Mouse (Mus musculus): Measurements from ENCODE around the gene Skp2. TPM values are rescaled to one million over a fixed set of nuclear protein-coding genes. Genes with fewer than 3 reads are reported as not detected.

Gene Skp2
- polyA plus RNA-seq, 1 experiment from 2014 or later, result 70.8 TPM

DNA sequence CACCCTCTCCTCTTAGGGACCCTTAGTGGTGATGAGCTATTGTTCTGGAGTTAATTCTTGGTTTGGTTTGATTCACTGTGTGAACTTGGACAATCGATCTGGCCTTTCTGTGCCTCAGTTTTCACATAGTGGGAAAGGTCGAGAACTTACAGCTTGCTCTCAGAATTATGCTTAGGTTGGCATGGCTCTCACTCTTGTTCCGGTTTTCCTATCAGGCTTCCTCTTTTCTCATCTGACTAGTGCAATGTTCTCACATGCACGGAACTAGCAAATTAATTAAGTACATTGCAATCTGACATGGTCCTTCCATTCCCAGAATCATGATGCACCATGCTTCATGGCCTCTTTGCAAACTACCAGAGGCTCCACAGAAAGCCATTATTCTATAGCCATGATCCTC, 32.2 kb downstream of the Skp2 start:
- Histone ChIP-seq H3K4me3 (ENCODE audit: low read depth, low read length) (no peak overlapping the region), H3K9me3 (ENCODE audit: control insufficient read depth, low read depth, low read length) (no peaks in the 10 kb centered on the region), H3K27ac (ENCODE audit: low read length) (no peak overlapping the region), H3K36me3 (ENCODE audit: control insufficient read depth, insufficient read depth, low read length) (peaks cover 65% of the 10 kb centered on the region), H3K27me3 (ENCODE audit: control insufficient read depth, insufficient read depth, low read length) (no peaks in the 10 kb centered on the region), H3K4me2 (replicated peaks; ENCODE audit: low read depth, low read length) (no peak overlapping the region), H3K9ac (replicated peaks; ENCODE audit: low read depth, low read length) (no peak overlapping the region), H3K4me1 (ENCODE audit: control insufficient read depth, insufficient read depth, low read length) (no peaks in the 10 kb centered on the region)
- ATAC-seq (ENCODE audit: insufficient number of reproducible peaks, insufficient read depth, low FRiP score, low read depth), result no peak
- 90% methylated on average over 4 of the region's 4 CpGs for WGBS

DNA sequence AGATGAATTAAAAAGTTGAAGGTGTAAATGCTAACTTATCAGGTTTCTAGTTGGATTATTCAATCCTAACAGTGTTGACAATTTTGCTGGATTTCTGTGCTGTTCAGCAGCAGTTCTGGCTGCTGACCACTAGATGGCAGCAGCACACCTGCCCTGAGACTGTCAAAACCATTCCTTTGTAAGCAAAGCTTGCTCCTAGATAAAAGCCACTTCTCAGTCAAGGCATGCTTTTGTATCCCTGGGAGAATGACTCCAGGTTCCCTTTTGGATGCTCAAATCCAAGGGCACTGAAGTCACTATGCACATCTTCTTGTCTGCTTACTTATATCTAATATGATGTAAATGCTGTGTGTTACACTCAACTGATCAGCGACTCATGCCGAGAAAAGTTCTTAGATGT, 35.1 kb downstream of the Skp2 start:
- Histone ChIP-seq H3K4me1 (ENCODE audit: control insufficient read depth, insufficient read depth, low read length) (no peaks in the 10 kb centered on the region), H3K9me3 (ENCODE audit: control insufficient read depth, low read depth, low read length) (no peaks in the 10 kb centered on the region), H3K36me3 (ENCODE audit: control insufficient read depth, insufficient read depth, low read length) (peaks cover 70% of the 10 kb centered on the region), H3K4me3 (ENCODE audit: low read depth, low read length) (no peak overlapping the region), H3K27ac (ENCODE audit: low read length) (no peak overlapping the region), H3K9ac (replicated peaks; ENCODE audit: low read depth, low read length) (no peak overlapping the region), H3K27me3 (ENCODE audit: control insufficient read depth, insufficient read depth, low read length) (no peaks in the 10 kb centered on the region), H3K4me2 (replicated peaks; ENCODE audit: low read depth, low read length) (no peak overlapping the region)
- no peak for ATAC-seq (ENCODE audit: insufficient number of reproducible peaks, insufficient read depth, low FRiP score, low read depth)
- 94% methylated on average over 2 of the region's 2 CpGs for WGBS

DNA sequence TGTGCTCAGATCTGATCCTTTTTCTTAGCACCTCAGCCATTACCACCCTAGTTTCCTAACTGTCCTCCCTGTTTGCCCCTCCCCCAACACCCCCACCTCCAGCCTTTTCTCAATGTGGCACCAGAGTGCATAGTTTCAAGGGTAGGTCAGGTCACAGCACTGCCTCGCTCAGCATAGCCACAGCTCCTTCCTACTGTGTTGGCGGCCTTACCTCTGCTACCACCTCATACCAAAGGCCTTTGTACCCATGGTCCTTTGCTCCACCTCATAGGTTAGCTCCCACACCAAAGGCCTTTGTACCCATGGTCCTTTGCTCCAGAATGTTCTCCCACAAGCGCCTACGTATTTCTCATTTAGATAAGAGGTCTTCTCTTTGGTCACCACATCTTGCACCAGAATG, 36.4 kb downstream of the Skp2 start:
- Histone ChIP-seq H3K9ac (replicated peaks; ENCODE audit: low read depth, low read length) (no peak overlapping the region), H3K36me3 (ENCODE audit: control insufficient read depth, insufficient read depth, low read length) (peaks cover 70% of the 10 kb centered on the region), H3K27me3 (ENCODE audit: control insufficient read depth, insufficient read depth, low read length) (no peaks in the 10 kb centered on the region), H3K4me1 (ENCODE audit: control insufficient read depth, insufficient read depth, low read length) (no peaks in the 10 kb centered on the region), H3K4me3 (ENCODE audit: low read depth, low read length) (no peak overlapping the region), H3K4me2 (replicated peaks; ENCODE audit: low read depth, low read length) (no peak overlapping the region), H3K9me3 (ENCODE audit: control insufficient read depth, low read depth, low read length) (no peaks in the 10 kb centered on the region), H3K27ac (ENCODE audit: low read length) (no peak overlapping the region)
- WGBS, result 95% methylated on average over 4 of the region's 4 CpGs
- no peak for ATAC-seq (ENCODE audit: insufficient number of reproducible peaks, insufficient read depth, low FRiP score, low read depth)

DNA sequence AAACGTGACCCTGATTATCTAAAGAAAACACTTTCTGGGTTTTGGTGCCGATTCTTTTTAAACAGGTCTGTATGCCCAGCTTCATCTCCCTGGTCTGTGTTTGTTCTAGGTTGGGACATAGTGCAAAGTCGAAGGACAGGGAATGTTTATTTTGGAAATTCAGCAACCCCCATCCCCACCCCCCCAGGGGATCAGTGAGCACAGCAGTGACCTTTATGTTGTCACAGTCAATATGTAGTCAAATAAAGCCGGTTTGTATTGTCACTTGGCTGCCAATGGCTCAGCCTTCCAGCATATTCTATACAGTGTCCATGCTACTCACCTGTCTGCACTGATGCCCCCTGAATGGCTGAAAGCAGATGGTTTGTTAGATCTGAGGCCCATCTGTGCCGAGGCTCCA, 40.6 kb downstream of the Skp2 start:
- no peak overlapping the region for H3K4me3 ChIP-seq (ENCODE audit: low read depth, low read length)
- no peak overlapping the region for H3K4me2 ChIP-seq (replicated peaks; ENCODE audit: low read depth, low read length)
- 38% methylated on average over 5 of the region's 5 CpGs for WGBS
- H3K36me3 ChIP-seq (ENCODE audit: control insufficient read depth, insufficient read depth, low read length), result peaks cover 64% of the 10 kb centered on the region
- no peak for ATAC-seq (ENCODE audit: insufficient number of reproducible peaks, insufficient read depth, low FRiP score, low read depth)
- no peaks in the 10 kb centered on the region for H3K9me3 ChIP-seq (ENCODE audit: control insufficient read depth, low read depth, low read length)
- H3K9ac ChIP-seq (replicated peaks; ENCODE audit: low read depth, low read length), result no peak overlapping the region
- no peak overlapping the region for H3K27ac ChIP-seq (ENCODE audit: low read length)
- H3K4me1 ChIP-seq (ENCODE audit: control insufficient read depth, insufficient read depth, low read length), result no peaks in the 10 kb centered on the region
- H3K27me3 ChIP-seq (ENCODE audit: control insufficient read depth, insufficient read depth, low read length), result no peaks in the 10 kb centered on the region

DNA sequence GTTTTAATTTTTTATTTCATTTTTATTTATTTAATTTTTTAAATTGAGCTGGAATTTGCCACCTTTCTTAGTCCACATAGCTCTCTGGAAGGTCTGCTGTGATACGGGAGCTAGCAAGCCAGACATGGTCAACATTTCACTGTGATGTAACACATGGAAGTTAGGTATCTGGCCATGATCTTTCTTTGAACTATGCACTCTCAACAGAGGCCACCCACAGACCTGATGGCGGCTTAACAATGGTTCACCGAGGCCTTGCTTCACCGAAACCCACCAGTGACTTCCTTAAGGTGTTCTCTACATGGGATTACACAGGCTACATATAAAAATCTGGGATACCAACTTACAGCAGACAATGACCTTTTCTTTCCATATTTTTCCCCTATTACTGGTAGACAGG, 41.1 kb downstream of the Skp2 start:
- ATAC-seq (ENCODE audit: insufficient number of reproducible peaks, insufficient read depth, low FRiP score, low read depth), result no peak
- Histone ChIP-seq H3K27ac (ENCODE audit: low read length) (no peak overlapping the region), H3K36me3 (ENCODE audit: control insufficient read depth, insufficient read depth, low read length) (peaks cover 59% of the 10 kb centered on the region), H3K4me3 (ENCODE audit: low read depth, low read length) (no peak overlapping the region), H3K9ac (replicated peaks; ENCODE audit: low read depth, low read length) (no peak overlapping the region), H3K4me1 (ENCODE audit: control insufficient read depth, insufficient read depth, low read length) (no peaks in the 10 kb centered on the region), H3K27me3 (ENCODE audit: control insufficient read depth, insufficient read depth, low read length) (no peaks in the 10 kb centered on the region), H3K9me3 (ENCODE audit: control insufficient read depth, low read depth, low read length) (no peaks in the 10 kb centered on the region), H3K4me2 (replicated peaks; ENCODE audit: low read depth, low read length) (no peak overlapping the region)
- 77% methylated on average over 4 of the region's 4 CpGs for WGBS

DNA sequence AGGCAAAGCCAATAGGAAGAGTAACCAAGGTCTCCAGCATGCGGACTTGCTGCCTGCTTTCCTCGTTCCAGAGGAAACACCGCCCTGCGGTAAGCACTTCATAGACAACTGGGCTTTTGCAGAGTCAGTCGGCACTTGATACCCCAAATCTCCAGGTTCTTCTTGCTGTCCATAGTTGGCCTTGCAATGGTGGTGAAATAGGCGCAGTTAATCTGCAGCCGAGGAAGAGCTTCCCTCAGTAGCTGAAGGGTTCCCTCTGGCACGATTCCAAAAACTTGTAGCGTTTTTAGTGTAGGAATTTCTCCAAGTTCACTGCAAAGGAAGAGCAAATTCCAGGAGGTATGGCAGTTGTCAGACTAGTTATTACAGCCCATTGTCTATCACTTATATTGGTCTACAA, 41.7 kb downstream of the Skp2 start:
- no peak for ATAC-seq (ENCODE audit: insufficient number of reproducible peaks, insufficient read depth, low FRiP score, low read depth)

DNA sequence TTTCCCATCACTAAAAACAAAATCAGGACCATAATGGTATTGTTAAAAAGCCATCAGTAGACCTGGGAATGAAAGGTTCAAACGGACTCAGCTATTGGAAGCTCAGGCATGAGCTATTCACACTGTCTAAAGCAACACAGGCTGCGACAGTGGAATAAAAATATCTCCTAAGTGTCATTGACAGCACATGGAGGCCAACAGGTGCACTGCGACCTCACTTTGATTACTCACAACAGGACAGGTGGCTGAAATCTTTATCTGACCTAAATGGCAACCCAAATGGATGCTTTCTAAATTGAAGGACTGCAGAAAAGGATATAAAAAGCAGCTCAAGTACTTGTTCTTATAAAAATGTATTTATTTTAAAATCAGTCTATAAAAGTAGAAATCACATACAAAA, 43.6 kb downstream of the Skp2 start:
- Histone ChIP-seq H3K4me3 (ENCODE audit: low read depth, low read length) (no peak overlapping the region), H3K27ac (ENCODE audit: low read length) (no peak overlapping the region), H3K9me3 (ENCODE audit: control insufficient read depth, low read depth, low read length) (no peaks in the 10 kb centered on the region), H3K9ac (replicated peaks; ENCODE audit: low read depth, low read length) (no peak overlapping the region), H3K4me2 (replicated peaks; ENCODE audit: low read depth, low read length) (no peak overlapping the region), H3K36me3 (ENCODE audit: control insufficient read depth, insufficient read depth, low read length) (peaks cover 42% of the 10 kb centered on the region), H3K4me1 (ENCODE audit: control insufficient read depth, insufficient read depth, low read length) (no peaks in the 10 kb centered on the region), H3K27me3 (ENCODE audit: control insufficient read depth, insufficient read depth, low read length) (no peaks in the 10 kb centered on the region)
- 73% methylated on average over 3 of the region's 3 CpGs for WGBS
- ATAC-seq (ENCODE audit: insufficient number of reproducible peaks, insufficient read depth, low FRiP score, low read depth), result no peak

More for the DNA sequence above, 41.7 kb downstream of the Skp2 start:
- no peaks in the 10 kb centered on the region for H3K9me3 ChIP-seq (ENCODE audit: control insufficient read depth, low read depth, low read length)
- H3K4me1 ChIP-seq (ENCODE audit: control insufficient read depth, insufficient read depth, low read length), result no peaks in the 10 kb centered on the region
- no peak overlapping the region for H3K4me3 ChIP-seq (ENCODE audit: low read depth, low read length)
- 71% methylated on average over 9 of the region's 9 CpGs for WGBS
- no peak overlapping the region for H3K27ac ChIP-seq (ENCODE audit: low read length)
- peaks cover 53% of the 10 kb centered on the region for H3K36me3 ChIP-seq (ENCODE audit: control insufficient read depth, insufficient read depth, low read length)
- no peak overlapping the region for H3K4me2 ChIP-seq (replicated peaks; ENCODE audit: low read depth, low read length)
- no peaks in the 10 kb centered on the region for H3K27me3 ChIP-seq (ENCODE audit: control insufficient read depth, insufficient read depth, low read length)
- no peak overlapping the region for H3K9ac ChIP-seq (replicated peaks; ENCODE audit: low read depth, low read length)

DNA sequence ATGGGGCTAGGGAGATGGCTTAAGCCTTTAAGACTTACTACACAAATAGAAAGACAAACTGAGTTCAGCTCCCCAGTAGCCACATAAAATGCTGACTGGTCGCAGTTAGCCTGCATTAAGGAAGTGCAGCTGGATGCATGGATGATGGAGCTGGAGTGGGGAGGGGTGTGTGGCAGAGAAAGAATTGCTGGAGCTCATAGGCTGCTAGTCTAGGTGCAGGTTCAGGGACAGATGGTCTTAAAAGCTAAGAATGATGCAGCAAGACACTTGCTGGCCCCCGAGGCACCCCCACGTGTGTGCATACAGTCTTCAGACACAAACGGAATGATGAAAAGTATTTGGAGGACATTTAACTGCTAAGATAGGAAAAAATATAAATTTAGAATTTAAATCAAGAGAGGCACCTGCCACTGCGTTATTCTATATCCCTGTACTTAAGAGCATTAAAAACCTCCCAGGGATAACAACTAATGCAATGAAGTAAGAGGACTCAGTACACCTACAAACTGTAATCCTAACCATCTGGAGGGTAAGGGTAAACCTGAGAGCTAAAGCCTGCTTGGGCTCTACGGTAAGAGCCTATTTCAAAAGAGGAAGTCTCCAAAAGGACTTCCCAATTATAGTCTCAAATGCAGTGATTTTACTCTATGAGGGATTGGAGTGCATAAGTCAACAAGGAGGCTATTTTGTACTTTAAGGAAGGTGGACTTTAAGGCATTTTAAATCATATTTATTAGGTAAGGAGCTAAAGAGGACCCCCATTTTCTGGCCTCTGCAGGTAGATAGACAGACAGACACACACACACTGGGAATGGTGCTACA, 44.5 kb downstream of the Skp2 start:
- no peak overlapping the region for H3K27ac ChIP-seq (ENCODE audit: low read length)
- H3K36me3 ChIP-seq (ENCODE audit: control insufficient read depth, insufficient read depth, low read length), result peaks cover 36% of the 10 kb centered on the region
- no peak overlapping the region for H3K4me2 ChIP-seq (replicated peaks; ENCODE audit: low read depth, low read length)
- no peaks in the 10 kb centered on the region for H3K9me3 ChIP-seq (ENCODE audit: control insufficient read depth, low read depth, low read length)
- H3K9ac ChIP-seq (replicated peaks; ENCODE audit: low read depth, low read length), result no peak overlapping the region
- no peak for ATAC-seq (ENCODE audit: insufficient number of reproducible peaks, insufficient read depth, low FRiP score, low read depth)
- 79% methylated on average over 6 of the region's 6 CpGs for WGBS
- no peak overlapping the region for H3K4me3 ChIP-seq (ENCODE audit: low read depth, low read length)
- no peaks in the 10 kb centered on the region for H3K4me1 ChIP-seq (ENCODE audit: control insufficient read depth, insufficient read depth, low read length)
- H3K27me3 ChIP-seq (ENCODE audit: control insufficient read depth, insufficient read depth, low read length), result no peaks in the 10 kb centered on the region
